Mouse (Mus musculus) heart, embryonic 10.5 days (tissue): ENCODE data around the gene Ube3c. TPM values are rescaled to one million over a fixed set of nuclear protein-coding genes. Genes with fewer than 3 reads are reported as not detected.
"Not testable (repeated sequence)": the region's sequence is repeated elsewhere in the genome, so short reads cannot be mapped to it uniquely, and the experiment has no call there.

Experiments used
- DNase-seq: peaks from one replicate; pipeline ENCODE4 v3.0.0-alpha.2; 2017; ENCODE audit warnings: low spot score
- H3K27ac ChIP-seq: fragments of 300-500 bp; sonication (generic); 2 replicates; pipeline ENCODE4 v1.5.1; 2016; ENCODE audit warnings: mild to moderate bottlenecking
- H3K27me3 ChIP-seq: fragments of 300-500 bp; sonication (generic); 2 replicates; pipeline ENCODE4 v1.6.1; 2016; ENCODE audit warnings: mild to moderate bottlenecking; ENCODE audit not compliant: poor library complexity, insufficient read depth, severe bottlenecking
- H3K36me3 ChIP-seq: fragments of 300-500 bp; sonication (generic); 2 replicates; pipeline ENCODE4 v1.6.1; 2016; ENCODE audit warnings: mild to moderate bottlenecking, moderate library complexity
- H3K4me1 ChIP-seq: fragments of 300-500 bp; sonication (generic); 2 replicates; pipeline ENCODE4 v1.6.1; 2016; ENCODE audit warnings: mild to moderate bottlenecking
- H3K4me3 ChIP-seq: fragments of 300-500 bp; sonication (generic); 2 replicates; pipeline ENCODE4 v1.5.1; 2016; ENCODE audit warnings: mild to moderate bottlenecking, moderate library complexity
- H3K9me3 ChIP-seq: fragments of 300-500 bp; sonication (generic); 2 replicates; pipeline ENCODE4 v1.6.1; 2016; ENCODE audit warnings: mild to moderate bottlenecking, moderate library complexity
- WGBS: fragments of 180-500 bp; shearing (Covaris S2); methylation state at CpG from one replicate; pipeline ENCODE4 v1.1.7; 2016; 5-methylcytosine and 5-hydroxymethylcytosine counted together
- polyA plus RNA-seq: library from polyadenylated mRNA; unstranded; fragments of >200 nt; fragmentation: Nextera tagmentation; extraction: Ambion mirVana; gene quantifications from 2 replicates; pipeline ENCODE4 v1.2.1, GENCODE M21; 2016

Gene Ube3c
- polyA plus RNA-seq, 1 experiment from 2014 or later = 22.8 TPM

DNA sequence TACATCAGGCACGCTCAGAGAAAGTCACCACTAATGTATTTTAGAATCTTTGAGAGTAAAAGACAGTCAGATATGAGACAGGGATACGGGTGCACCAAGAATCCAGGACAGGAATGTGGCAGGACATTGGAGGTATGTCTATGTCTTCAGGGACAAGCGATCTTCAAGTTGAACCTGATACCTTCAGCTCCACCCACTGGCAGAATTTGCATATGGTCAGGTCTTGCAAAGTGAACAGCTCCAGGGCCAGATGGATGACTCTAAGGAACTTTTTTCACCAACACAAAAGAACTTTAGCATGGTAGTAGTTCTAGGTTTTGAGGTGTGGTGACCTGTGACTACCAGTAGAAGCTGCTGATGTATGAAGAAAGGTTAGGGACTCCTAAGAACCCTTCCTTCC, 62.7 kb downstream of the Ube3c start:
- Histone ChIP-seq H3K27me3 (no peaks in the 10 kb centered on the region), H3K4me1 (no peaks in the 10 kb centered on the region), H3K4me3 (no peak overlapping the region), H3K9me3 (no peaks in the 10 kb centered on the region), H3K36me3 (peaks cover 49% of the 10 kb centered on the region), H3K27ac (no peak overlapping the region)
- no peak for DNase-seq
- WGBS = 75% methylated on average over 3 of the region's 3 CpGs

DNA sequence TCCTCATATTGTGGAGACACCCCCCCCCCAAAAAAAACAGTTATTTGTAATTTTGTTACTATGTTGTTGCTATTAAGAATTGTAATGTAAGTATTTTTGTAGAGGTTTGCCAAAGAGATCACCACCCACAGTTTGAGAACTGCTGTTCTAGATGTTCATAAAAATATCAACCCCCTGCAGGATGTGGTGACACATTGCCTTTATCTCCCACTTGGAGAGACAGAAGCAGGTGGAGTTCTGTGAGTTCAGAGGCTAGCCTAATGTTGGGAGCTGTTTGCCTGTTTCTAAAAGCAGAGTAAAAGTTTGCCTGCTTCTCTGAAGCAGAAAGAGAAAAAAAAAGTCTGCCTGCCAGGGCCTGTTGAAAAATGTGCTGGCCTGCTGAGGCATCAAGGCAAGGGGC, 67.3 kb downstream of the Ube3c start:
- no peak for DNase-seq
- H3K4me1 ChIP-seq = no peaks in the 10 kb centered on the region
- H3K4me3 ChIP-seq = no peak overlapping the region
- no peaks in the 10 kb centered on the region for H3K9me3 ChIP-seq
- no peak overlapping the region for H3K27ac ChIP-seq
- no peaks in the 10 kb centered on the region for H3K27me3 ChIP-seq
- peaks cover 73% of the 10 kb centered on the region for H3K36me3 ChIP-seq

DNA sequence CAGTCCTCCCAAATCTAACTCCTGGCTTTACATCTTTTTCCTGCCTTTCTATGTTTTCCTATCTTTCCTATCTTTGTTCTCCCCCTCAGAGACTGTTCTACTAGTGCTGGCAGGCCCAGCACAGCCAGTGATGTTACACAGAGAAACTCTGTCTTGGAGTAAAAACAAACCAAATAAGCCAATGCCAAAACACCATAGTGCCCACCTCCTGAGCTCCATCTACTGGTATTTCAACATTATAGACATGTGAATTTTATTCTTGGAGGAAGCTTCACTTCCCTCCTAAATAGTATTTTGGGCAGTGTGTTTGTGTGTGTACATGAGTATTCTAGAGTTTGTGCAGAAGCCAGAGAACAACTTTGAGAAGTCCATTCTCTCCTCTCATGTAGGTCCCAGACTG, 67.8 kb downstream of the Ube3c start:
- Histone ChIP-seq H3K27ac (no peak overlapping the region), H3K4me3 (no peak overlapping the region), H3K9me3 (no peaks in the 10 kb centered on the region), H3K36me3 (peaks cover 71% of the 10 kb centered on the region), H3K27me3 (no peaks in the 10 kb centered on the region), H3K4me1 (no peaks in the 10 kb centered on the region)
- no peak for DNase-seq

DNA sequence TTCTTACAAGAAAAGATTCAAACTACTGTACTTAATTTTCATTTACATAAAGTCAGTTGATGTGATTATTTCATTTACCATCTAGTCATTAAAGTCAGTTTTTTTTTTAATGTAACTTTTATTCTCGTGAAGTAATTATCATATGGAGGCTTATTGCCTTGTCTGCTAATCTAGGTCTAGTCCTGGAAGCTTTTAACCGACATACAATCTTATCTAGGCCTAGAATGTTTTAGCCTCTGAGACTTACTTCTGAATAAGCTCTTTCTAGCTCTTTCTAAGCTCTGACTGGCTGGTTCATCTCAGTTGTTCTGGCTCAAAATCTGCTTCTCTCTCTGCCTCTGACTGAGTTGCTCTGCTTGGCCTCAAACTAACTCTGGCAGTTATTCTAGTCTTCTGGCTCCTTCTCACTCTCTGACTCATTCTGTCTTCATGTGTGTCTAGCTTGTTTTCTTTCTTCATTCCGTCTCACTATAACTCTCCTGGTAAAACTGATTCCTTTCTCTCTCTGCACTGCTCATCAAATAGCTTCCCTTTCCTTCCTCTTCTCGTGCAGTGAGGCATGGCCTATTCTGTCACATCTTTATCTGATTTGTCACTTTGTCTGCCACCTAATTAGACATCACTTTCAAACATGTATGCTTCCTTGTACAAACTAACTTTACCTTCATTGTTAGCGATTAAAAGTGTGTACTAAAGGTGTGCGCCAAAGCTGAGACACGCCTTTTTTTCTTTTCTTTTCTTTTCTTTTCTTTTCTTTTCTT, 72.3 kb downstream of the Ube3c start:
- H3K9me3 ChIP-seq = no peaks in the 10 kb centered on the region
- H3K27ac ChIP-seq = no peak overlapping the region
- no peak overlapping the region for H3K4me3 ChIP-seq
- H3K27me3 ChIP-seq = no peaks in the 10 kb centered on the region
- H3K36me3 ChIP-seq = peaks cover 56% of the 10 kb centered on the region
- WGBS = 82% methylated on average over 7 of the region's 7 CpGs
- DNase-seq = no peak
- H3K4me1 ChIP-seq = no peaks in the 10 kb centered on the region

DNA sequence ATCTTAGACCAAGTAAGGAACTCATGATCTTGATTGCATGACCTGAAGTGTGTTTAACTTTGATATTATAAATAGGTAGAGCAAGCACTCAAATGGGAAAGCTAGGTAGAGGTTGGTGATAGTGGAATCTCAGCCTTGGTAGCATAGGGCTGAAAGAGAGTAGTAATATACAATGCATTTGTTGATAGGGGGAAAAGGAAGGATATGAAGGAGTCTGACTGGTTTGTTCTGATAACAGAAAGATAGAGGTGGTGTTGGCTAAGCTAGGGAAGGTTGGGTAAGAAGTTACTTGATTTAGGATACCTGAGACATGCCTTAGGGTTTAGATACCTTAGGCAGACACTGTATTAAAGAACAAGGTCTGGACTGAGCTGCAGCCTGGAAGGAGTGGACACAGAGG, 82.7 kb downstream of the Ube3c start:
- no peaks in the 10 kb centered on the region for H3K9me3 ChIP-seq
- no peak overlapping the region for H3K27ac ChIP-seq
- no peak for DNase-seq
- peaks cover 34% of the 10 kb centered on the region for H3K36me3 ChIP-seq
- H3K4me1 ChIP-seq = no peaks in the 10 kb centered on the region
- H3K4me3 ChIP-seq = no peak overlapping the region
- H3K27me3 ChIP-seq = no peaks in the 10 kb centered on the region

DNA sequence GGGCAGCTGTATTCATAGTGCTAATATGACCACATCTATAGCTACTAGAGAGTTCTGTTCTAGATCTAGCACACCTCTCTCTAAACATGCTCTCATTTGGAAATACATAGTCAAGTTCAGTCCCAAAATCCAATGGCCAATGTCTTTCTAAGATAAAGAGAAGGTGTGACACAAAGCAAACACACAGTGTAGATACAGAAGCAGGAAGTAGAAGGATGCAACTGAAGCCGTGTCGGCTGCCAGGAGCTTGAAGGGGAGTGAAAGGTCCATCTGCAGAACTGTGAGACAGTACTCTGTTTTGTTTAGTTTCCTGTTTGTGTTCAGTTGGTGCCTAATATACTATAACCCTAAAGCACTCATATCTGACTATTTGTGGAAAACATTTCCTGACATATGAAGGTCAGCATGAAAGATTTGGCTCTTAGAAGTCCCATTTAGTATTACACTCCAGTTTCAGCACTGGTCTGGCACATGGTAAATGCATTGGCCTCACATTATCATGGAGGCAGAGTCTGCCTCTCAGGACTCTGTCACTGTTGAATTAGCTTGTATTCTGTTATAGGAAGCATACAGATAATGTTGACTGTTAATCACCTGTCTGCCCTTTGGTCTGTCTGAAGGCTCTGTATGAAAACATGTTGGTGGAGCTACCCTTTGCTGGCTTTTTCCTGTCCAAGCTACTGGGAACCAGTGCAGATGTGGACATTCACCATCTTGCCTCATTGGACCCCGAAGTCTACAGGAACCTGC, 88.7 kb downstream of the Ube3c start:
- H3K36me3 ChIP-seq = peaks cover 45% of the 10 kb centered on the region
- no peaks in the 10 kb centered on the region for H3K27me3 ChIP-seq
- no peaks in the 10 kb centered on the region for H3K9me3 ChIP-seq
- DNase-seq = no peak
- 81% methylated on average over 3 of the region's 3 CpGs for WGBS
- H3K27ac ChIP-seq = no peak overlapping the region
- H3K4me1 ChIP-seq = no peaks in the 10 kb centered on the region
- no peak overlapping the region for H3K4me3 ChIP-seq

DNA sequence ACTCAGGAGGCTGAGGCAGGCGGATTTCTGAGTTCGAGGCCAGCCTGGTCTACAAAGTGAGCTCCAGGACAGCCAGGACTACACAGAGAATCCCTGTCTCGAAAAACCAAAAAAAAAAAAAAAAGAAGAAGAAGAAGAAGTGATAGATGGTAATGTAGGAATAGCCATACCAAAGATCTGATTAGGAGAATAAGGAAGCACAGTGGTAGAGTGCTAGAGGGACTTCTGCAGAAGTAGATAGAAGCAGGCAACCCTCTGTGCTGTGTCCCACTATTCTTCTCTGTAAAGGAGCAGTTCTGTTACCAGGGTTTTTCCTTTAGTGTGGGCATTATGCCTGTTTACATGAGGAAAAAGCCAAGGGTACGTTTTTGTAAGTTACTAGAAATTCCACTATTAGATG, 92.2 kb downstream of the Ube3c start:
- not testable (repeated sequence) for H3K4me3 ChIP-seq, H3K4me1 ChIP-seq, H3K27ac ChIP-seq, H3K27me3 ChIP-seq, DNase-seq, H3K9me3 ChIP-seq
- H3K36me3 ChIP-seq = peaks cover 71% of the 10 kb centered on the region
- whole genome bisulfite sequencing = 88% methylated on average over 4 of the region's 4 CpGs

DNA sequence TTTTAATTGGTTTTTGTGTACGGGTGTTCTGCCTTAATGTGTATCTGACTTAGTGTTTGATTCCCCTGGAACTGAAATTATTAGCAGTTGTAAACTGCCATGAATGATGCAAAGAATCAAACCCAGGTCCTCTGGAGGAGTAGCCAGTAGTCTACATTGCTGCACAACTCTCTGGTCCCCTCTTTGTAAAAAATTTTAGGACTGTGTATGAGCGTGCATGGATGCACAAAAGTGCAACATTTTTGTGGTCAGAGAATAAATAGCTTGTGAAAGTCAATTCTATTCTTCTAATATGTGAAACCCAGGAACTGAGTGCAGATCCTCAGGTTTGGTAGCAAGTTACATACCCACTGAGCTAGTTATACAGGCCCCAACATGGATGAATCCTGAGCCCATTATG, 96.3 kb downstream of the Ube3c start:
- no peaks in the 10 kb centered on the region for H3K9me3 ChIP-seq
- 92% methylated on average over 2 of the region's 2 CpGs for WGBS
- H3K27me3 ChIP-seq = no peaks in the 10 kb centered on the region
- H3K4me1 ChIP-seq = no peaks in the 10 kb centered on the region
- no peak for DNase-seq
- H3K27ac ChIP-seq = no peak overlapping the region
- peaks cover 70% of the 10 kb centered on the region for H3K36me3 ChIP-seq
- no peak overlapping the region for H3K4me3 ChIP-seq

DNA sequence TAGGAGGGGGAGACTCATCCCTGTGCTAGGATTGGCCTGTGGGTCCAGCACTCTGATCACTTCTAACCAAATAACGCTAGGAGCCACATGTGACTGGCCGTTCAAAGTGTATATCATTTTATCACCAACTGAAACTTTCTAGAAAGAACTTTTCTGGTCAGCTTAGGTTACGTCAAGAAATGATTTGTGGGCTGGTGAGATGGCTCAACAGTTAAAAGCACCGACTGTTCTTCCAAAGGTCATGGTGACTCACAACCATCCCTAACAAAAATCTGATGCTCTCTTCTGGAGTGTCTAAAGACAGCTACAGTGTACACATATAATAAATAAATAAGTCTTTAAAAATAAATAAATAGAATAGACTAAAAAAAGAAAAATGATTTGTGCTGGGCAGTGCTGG, 103.5 kb downstream of the Ube3c start:
- no peak overlapping the region for H3K27ac ChIP-seq
- H3K27me3 ChIP-seq = no peaks in the 10 kb centered on the region
- no peaks in the 10 kb centered on the region for H3K9me3 ChIP-seq
- peaks cover 78% of the 10 kb centered on the region for H3K36me3 ChIP-seq
- no peak for DNase-seq
- H3K4me1 ChIP-seq = no peaks in the 10 kb centered on the region
- H3K4me3 ChIP-seq = no peak overlapping the region
- WGBS = 93% methylated on average over 4 of the region's 4 CpGs

DNA sequence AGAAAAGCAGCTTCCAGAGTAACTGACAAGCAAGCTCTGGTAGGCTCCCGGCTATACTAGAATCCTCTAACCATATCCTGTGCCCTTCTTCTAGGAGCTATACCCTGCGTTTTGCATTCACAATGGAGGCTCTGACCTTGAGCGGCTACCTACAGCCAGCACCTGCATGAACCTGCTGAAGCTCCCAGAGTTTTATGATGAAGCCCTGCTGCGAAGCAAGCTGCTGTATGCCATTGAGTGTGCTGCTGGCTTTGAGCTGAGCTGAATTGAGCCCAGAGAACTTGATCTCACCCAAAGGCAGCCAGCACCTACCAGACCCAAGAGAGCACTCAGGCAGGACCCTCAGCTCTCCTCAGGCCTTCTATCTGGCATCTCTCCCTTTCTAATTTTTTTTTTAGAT, 105.3 kb downstream of the Ube3c start:
- WGBS = 91% methylated on average over 4 of the region's 4 CpGs
- no peaks in the 10 kb centered on the region for H3K27me3 ChIP-seq
- peaks cover 63% of the 10 kb centered on the region for H3K36me3 ChIP-seq
- H3K9me3 ChIP-seq = no peaks in the 10 kb centered on the region
- no peak overlapping the region for H3K4me3 ChIP-seq
- H3K4me1 ChIP-seq = no peaks in the 10 kb centered on the region
- peak; percentile 58 for DNase-seq
- H3K27ac ChIP-seq = no peak overlapping the region

DNA sequence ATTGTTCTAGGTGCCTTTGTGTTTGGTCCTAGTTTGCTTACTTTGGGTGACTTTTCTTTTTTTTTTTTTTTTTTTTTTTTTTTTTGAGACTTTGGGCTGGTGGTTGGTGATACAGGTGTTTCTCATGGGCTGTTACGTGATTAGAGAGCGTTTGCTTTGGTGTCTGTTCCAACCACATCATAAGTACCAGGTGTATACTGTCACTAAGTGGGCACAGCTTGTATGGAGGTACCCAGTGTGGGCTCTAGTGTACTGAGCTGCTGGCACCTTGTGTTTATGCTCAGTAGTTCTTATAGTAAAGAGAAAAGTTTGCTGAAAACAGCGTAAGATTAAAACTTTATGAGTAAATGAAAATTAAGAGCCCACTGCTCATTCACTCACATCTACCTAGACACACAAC, 107.4 kb downstream of the Ube3c start:
- Histone ChIP-seq H3K36me3 (peaks cover 50% of the 10 kb centered on the region), H3K4me1 (no peaks in the 10 kb centered on the region)
- 94% methylated on average over 3 of the region's 3 CpGs for WGBS

DNA sequence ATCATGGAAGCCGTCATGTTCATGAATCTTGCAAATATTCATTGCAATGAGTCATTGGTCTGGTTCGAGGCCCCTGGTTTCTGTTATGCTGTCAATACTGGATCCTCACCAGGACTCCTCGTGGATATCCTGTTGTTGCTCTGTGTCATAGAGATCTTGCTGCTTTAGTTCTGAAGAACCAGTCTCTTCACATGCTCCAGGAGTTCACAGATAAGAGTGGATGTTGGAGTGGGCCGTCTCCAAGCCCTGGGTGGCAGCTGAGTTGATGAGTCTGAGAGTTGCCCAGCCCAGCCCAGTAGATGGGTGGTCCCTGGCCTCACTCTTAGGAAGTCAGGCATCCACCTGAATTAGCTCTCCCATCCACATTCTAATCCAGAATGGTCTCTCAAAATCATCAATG, 116.0 kb downstream of the Ube3c start:
- DNase-seq = no peak
- H3K9me3 ChIP-seq = no peaks in the 10 kb centered on the region
- 60% methylated on average over 4 of the region's 4 CpGs for WGBS
- no peak overlapping the region for H3K27ac ChIP-seq
- no peaks in the 10 kb centered on the region for H3K27me3 ChIP-seq
- H3K4me3 ChIP-seq = no peak overlapping the region
- peaks cover 7% of the 10 kb centered on the region; the same call in 1 of the 2 replicates for H3K36me3 ChIP-seq
- H3K4me1 ChIP-seq = no peaks in the 10 kb centered on the region

More for the DNA sequence above, 107.4 kb downstream of the Ube3c start:
- Histone ChIP-seq H3K4me3 (no peak overlapping the region), H3K9me3 (no peaks in the 10 kb centered on the region), H3K27ac (no peak overlapping the region), H3K27me3 (no peaks in the 10 kb centered on the region)
- no peak for DNase-seq

DNA sequence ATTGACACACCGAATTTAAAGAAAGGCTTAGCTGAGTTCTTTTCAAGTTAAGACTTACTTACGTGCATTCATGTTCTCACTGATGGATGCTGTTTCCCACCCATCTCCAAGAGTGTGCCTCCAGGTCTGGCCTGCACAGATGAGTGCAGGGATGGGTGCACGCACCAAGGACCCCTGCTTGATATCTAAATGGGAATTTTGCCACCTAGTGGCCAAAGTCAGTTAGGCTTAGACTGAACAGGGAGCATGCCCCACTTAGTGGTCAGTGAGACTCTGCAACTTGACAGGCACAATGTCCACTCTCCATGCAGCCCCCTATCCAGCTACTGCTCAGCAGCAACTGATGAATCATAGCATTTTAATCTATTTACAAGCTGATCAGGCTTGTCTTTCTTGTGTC, 118.6 kb downstream of the Ube3c start:
- Histone ChIP-seq H3K4me3 (no peak overlapping the region), H3K36me3 (no peaks in the 10 kb centered on the region), H3K9me3 (no peaks in the 10 kb centered on the region), H3K27me3 (no peaks in the 10 kb centered on the region), H3K4me1 (no peaks in the 10 kb centered on the region), H3K27ac (no peak overlapping the region)
- DNase-seq = no peak
- 55% methylated on average over 3 of the region's 3 CpGs for WGBS
